Mouse (Mus musculus): ENCODE measurements around the gene Orm1.
A peak's percentile ranks its signal among the peaks of the same experiment; 100 is the strongest.

Orm1 gene

DNA sequence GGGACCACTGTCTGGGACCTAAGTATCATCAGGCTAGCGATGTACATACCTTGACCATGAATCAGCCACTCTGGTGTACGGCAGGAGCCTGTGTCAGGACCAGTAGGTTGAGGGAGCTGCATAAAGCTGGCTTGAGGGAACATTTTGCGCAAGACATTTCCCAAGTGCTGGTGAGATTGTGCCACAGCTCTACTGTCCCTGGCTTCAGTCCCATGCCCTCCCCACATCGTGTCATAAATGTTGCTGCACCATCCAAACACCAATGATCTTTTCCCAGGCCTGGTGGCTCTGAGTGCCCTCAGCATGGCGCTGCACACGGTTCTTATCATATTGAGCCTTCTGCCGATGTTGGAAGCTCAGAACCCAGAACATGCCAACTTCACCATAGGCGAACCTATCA, at the start of gene Orm1:
Orm1 (plus strand) TSS at position 266 of the 400 bp plus-strand sequence.
- peak; percentile 72 for DNase-seq

GRCm38 (mm10) chr4:63295641-63296040, 48.7 kb upstream of the Orm1 start:
- no peak for DNase-seq

- no peak for DNase-seq
These were observed 48.1 kb upstream of the Orm1 start for GRCm38 (mm10) chr4:63296263-63296662.

DNA sequence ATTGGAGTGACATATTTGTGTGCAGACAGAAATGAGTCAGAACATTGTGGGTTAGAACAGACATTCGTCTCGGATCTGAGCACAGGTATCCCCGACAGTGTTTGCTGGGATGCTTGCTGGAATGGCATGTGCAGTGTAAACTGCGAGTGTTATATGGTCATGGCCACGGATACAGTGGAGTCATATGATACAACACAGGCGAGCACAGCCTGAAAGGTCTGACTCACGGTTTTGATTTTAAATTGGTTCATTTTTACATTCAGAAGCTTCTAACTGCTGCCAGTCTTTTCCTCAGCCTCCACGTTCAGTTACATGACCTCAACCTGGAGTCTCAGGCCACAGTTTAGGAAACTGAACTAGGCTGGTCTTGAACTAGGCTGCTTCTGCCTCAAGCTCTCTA, 47.5 kb upstream of the Orm1 start:
- DNase-seq, result no peak

DNA sequence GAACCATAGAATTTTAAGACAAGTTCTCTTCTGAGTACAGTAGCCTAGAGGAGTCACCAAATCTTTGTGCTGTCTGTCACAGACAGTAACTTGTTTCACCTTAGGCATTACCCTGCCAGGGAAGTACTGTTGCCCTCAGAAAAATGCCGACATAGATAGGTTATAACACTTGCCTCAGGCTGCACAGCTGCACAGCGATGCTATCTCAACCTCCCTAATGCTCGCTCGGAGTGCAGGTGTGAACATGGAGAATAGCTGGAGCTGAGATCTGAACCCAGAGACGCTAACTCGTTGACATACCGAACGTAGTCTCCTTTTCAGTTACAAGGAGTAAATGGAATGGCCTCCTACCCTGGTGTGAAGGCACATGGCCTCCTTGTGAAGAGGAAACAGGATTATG, 46.2 kb upstream of the Orm1 start:
- DNase-seq, result no peak

DNA sequence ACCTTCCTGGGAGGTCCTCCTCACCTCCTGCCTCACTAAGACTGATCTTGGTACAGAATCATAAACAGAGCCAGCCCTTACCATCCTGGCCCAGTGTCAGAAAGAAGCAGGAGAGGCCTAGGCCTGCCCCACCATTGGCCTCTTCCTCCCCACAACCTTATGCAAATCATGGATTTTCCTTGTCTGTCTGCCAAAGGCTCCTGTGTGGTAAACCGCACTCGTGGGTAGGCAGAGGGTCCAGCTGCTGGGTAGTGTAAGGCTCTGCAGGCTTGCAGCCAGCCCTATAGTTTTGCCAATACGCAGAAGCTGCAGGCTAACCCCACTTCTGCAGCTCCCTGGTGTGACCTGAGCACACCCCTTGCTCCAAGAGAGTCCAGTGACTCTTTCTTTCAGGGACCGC, 41.7 kb upstream of the Orm1 start:
- DNase-seq, result no peak

GRCm38 (mm10) chr4:63307175-63308062, 36.9 kb upstream of the Orm1 start:
- DNase-seq, result peak; percentile 97

DNA sequence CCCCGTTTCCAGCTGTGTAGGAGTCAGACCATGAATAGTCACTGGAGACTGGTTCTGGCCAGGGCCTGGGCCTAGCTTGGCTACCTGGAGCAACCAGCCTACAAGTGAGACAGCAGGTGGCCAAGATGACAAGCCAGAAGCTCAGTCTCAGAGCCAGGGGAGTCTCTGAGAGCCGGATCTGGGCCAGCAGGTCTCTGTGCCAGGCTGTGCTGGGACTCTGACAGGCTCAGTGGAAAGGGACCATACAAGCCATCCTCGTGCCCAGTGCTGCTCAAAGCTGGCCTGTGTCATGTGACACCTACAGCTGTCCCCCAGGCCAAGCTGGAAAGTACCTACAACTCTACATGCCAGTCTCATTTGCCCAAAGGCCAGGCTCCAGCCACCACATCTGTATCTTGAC, 36.0 kb upstream of the Orm1 start:
- DNase-seq, result peak; percentile 94

DNA sequence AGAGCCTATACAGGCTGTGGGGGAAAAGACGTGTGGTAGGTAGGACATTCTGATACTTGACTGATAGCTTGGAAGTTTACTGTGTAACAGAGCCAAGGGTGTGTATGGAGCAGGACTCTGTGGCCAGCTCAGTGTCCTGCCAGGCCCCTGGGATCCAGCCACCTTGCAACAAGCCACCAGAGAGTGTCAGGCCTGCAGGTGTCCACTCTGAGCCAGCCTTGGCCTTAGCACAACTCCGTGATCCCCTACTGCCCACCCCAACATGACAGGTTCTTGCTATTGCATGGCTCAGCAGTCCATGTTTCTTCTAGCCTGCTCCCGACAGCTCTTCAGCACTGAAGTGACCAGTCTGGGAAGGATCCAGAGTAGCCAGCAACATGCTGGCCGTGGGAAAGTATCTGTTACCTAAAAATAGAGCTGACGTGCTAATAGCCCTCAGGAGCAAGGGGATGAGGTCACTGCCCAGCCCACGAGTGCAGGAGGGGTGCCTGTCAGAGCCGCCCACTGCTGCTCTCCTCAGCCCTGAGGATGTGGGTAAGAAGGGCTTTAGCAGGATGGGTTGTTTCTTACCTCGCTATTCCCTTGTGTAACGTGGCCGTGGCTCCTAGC, 34.0 kb upstream of the Orm1 start:
- peak; percentile 97 for DNase-seq

GRCm38 (mm10) chr4:63311426-63311825, 32.9 kb upstream of the Orm1 start:
- DNase-seq, result no peak

- DNase-seq, result no peak
These were observed 30.3 kb upstream of the Orm1 start for GRCm38 (mm10) chr4:63314063-63314462.

- peak; percentile 97 for DNase-seq
These were observed 28.1 kb upstream of the Orm1 start for GRCm38 (mm10) chr4:63316076-63316746.

- DNase-seq, result peak; percentile 88
These were observed 24.8 kb upstream of the Orm1 start for GRCm38 (mm10) chr4:63319566-63319965.

GRCm38 (mm10) chr4:63323275-63323815, 21.0 kb upstream of the Orm1 start:
- DNase-seq, result no peak

DNA sequence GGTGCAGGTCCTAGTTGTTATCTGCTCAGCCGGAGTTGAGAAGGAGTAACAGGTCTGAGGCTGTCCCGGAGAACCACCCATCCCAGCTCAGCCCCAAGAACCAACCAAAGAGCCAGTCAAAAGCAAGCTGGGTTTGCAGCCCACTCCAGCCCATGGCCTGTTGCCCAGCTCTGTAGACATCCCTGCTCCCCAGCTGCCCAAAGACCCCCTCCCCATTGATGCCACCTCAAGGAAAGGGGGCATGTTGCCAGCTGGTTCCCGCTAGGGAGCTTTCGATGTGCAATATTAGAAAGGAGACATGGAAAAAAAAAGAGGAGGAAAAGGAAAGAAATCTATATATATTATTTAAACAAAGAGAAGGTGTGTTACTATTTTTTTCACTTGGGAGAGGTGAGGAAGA, 11.0 kb upstream of the Orm1 start:
- DNase-seq, result no peak

DNA sequence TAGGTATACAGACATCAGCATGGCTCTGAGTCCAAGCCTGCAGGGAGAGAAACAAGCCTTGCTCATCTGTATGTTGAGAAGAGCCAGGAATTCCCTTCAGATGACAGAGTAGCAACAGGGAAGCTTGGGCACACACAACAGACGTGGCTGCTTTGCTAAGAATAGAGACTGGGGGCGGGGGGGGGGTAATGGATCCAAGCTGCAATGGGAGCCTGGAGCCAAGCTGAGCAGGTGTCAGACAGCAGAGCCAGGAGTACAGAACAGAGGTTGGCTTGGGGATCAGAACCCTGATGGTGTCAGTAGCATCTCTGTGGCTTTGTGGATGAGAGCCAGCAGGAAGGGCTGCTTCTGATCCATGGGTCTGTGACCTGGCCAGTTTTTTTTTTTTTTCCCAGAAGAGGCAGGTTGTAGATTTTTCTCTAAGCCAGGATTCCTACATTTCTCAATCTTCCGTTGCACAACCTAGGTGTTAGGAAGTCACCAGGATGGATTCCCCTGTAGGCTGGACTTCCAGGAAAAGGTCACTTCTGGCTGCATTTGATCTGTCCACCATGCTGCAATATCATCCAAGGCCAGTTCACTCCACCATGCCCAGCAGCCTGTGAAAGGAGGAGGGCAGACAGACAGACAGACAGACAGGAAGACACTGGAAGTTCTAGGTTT, 5.8 kb upstream of the Orm1 start:
- DNase-seq, result peak; percentile 80

DNA sequence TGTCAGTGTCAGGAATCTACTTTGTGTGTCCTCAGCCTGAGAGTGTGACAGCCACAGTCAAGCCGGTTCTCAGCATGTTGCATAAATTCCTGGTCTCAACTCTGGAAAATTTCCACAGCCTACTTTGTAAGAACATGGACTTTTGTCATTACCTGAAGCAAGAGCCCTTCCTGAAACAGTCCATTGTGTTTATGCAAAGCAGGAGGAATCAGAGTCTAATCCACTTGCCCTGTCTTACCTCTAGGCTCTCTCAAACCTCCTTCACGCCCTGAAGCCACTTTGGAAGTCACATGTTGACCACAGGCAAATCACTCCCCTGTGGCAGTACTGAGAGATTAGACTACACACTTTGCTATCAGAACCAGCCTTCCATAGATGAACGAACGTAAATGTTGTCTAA, 1.9 kb upstream of the Orm1 start:
- peak; percentile 23 for DNase-seq

DNA sequence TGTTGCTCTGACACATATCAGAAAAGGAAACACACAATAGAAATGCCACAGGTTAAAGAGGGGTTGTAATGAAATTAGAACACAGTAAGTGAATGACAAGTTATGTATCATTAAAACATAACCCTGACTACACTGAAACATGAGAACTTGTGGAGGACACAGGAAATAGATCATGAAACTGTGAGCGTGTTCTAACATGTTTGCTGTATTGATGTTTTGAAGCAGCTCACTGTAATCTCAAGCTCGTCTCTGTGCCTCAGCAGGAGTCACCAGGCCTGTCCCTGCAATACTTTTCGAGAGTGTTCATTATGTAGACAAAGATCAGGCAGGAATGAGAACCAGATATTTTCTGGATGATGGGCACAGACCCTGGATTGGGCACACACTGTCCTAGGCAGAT, 752 bp upstream of the Orm1 start:
- DNase-seq, result no peak

GRCm38 (mm10) chr4:63345261-63345660, 901 bp downstream of the Orm1 start:
- peak; percentile 84 for DNase-seq

- DNase-seq, result peak; percentile 77
These were observed 2.3 kb downstream of the Orm1 start for GRCm38 (mm10) chr4:63346659-63347058.

GRCm38 (mm10) chr4:63348524-63348923, 4.2 kb downstream of the Orm1 start:
- DNase-seq, result peak; percentile 83

GRCm38 (mm10) chr4:63355877-63356665, 11.7 kb downstream of the Orm1 start, which contains the start of gene Orm3:
TSS of gene Orm3 (plus strand) at chr4:63356162.
- peak; percentile 98 for DNase-seq

All from heart, adult 11 months (tissue).